Mouse (Mus musculus): ENCODE results near the gene Tkt.

GRCm38 (mm10) chr14:30597142-30597541 is 49.0 kb downstream of the Tkt start:
- no peak for TF ChIP-seq CTCF (IDR thresholded peaks at IDR 0.05; ENCODE audit: low read depth, low read length)
- no peak for TF ChIP-seq POLR2A (IDR thresholded peaks at IDR 0.05; ENCODE audit: insufficient read depth, low read length)
